ENCODE assay signal across 17 mouse cellular contexts in the genomic region with DNA sequence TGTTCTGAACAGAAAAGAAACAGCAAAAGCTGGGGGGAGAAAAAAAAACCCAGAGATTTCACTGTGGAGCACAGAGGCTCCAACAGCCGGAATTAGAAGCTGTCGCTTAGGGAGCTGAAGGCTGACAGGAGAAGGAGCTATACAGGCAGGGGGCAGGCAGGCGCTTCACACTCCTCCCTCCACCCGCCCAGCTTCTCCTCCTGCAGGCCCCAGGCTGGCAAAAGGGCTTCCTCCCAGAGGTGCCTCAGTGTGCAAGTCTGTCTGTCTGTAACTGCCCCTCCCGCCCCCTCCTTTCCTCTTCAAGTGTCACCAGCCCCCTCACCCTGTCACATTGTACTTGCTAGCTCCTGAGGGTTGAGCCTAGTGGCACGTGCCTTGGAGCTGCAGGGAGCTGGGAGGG. TPM values are rescaled to one million over a fixed set of nuclear protein-coding genes. Genes with fewer than 3 reads are reported as not detected.
DNase-seq lines count a peak whose midpoint lies in the region; ATAC-seq lines count a peak whose summit lies in the region.
"Had no signal": no experiment of that assay in that cellular context is flagged by ENCODE, and none has a peak within 500 bp of the region (broad histone marks: within the 10 kb centered on the region; RNA-seq: fewer than 3 reads in every experiment).

No protein-coding gene starts in this region.

- ATAC-seq in heart, embryonic 14.5 days (ENCODE audit: insufficient number of reproducible peaks, insufficient read depth, low FRiP score, low read depth), result peak; percentile 40; the same call in 1 of the 2 replicates
- no peak for ATAC-seq in midbrain, embryonic 14.5 days (ENCODE audit: low FRiP score, low TSS enrichment)
- no peak for ATAC-seq in midbrain, embryonic 15.5 days (replicated peaks)
- peak; percentile 28 for ATAC-seq in megakaryocyte progenitor cell, adult 5-6 weeks (replicated peaks; ENCODE audit: poor library complexity)
- ATAC-seq: lung, postnatal 0 days had no signal

- H3K4me3 ChIP-seq in heart, embryonic 14.5 days (ENCODE audit: control insufficient read depth in 1 of 2, insufficient read depth in 1 of 2, low read depth in 1 of 2, low read length in 2 of 2), result no peak overlapping the region
- no peak overlapping the region for H3K4me3 ChIP-seq in midbrain, embryonic 14.5 days (replicated peaks; ENCODE audit: low read depth, low read length)
- H3K4me3 ChIP-seq in midbrain, embryonic 15.5 days, result no peak overlapping the region
- H3K4me3 ChIP-seq: kidney, embryonic 15.5 days; midbrain, embryonic 10.5 days; neural tube, embryonic 12.5 days; stomach, embryonic 15.5 days had no signal

- no peak for DNase-seq in heart, adult 9 months (ENCODE audit: low spot score in 2 of 2)
- peak; percentile 34 for DNase-seq in midbrain, embryonic 14.5 days
- peak; percentile 89 for DNase-seq in brain, adult 2 months (ENCODE audit: low read depth, low spot score)
- no peak for DNase-seq in kidney, adult 8-10 months
- DNase-seq: cerebellum, adult 18-20 months; layer of hippocampus, adult 9-11 months had no signal

- H3K9ac ChIP-seq in heart, embryonic 14.5 days (ENCODE audit: low read length), result peak overlapping the region; percentile 14; the same call in 1 of the 2 replicates
- no peak overlapping the region for H3K9ac ChIP-seq in midbrain, embryonic 14.5 days (replicated peaks; ENCODE audit: low read length)
- H3K9ac ChIP-seq in midbrain, embryonic 15.5 days, result no peak overlapping the region
- H3K9ac ChIP-seq: kidney, embryonic 15.5 days; neural tube, embryonic 12.5 days; stomach, embryonic 15.5 days had no signal

- H3K27ac ChIP-seq in heart, embryonic 14.5 days (replicated peaks in 1 of 2; ENCODE audit: control insufficient read depth in 1 of 2, insufficient read depth in 1 of 2, low read depth in 2 of 2, low read length in 2 of 2), result peak overlapping the region; percentile 35 to 51; a peak in 3 of 4 replicates
- H3K27ac ChIP-seq in midbrain, embryonic 14.5 days (replicated peaks; ENCODE audit: low read depth, low read length), result no peak overlapping the region
- H3K27ac ChIP-seq in midbrain, embryonic 15.5 days, result no peak overlapping the region
- H3K27ac ChIP-seq: kidney, embryonic 15.5 days; midbrain, embryonic 10.5 days; neural tube, embryonic 12.5 days; stomach, embryonic 15.5 days had no signal

- peaks cover 45 to 54% of the 10 kb centered on the region in 2 experiments for H3K4me1 ChIP-seq in heart, embryonic 14.5 days (ENCODE audit: control insufficient read depth in 2 of 2, insufficient read depth in 2 of 2, low read length in 2 of 2)
- H3K4me1 ChIP-seq in midbrain, embryonic 14.5 days (ENCODE audit: control insufficient read depth, insufficient read depth, low read length), result peaks cover 28% of the 10 kb centered on the region
- H3K4me1 ChIP-seq in midbrain, embryonic 15.5 days, result peaks cover 38% of the 10 kb centered on the region

- H3K36me3 ChIP-seq in heart, embryonic 14.5 days (ENCODE audit: control insufficient read depth, insufficient read depth, low read length), result no peaks in the 10 kb centered on the region
- no peaks in the 10 kb centered on the region for H3K36me3 ChIP-seq in midbrain, embryonic 14.5 days (ENCODE audit: control insufficient read depth, insufficient read depth, low read length)
- H3K36me3 ChIP-seq in midbrain, embryonic 15.5 days (replicated peaks), result no peaks in the 10 kb centered on the region
- H3K36me3 ChIP-seq: kidney, embryonic 15.5 days; midbrain, embryonic 10.5 days; neural tube, embryonic 12.5 days; stomach, embryonic 15.5 days had no signal

- H3K27me3 ChIP-seq in heart, embryonic 14.5 days (ENCODE audit: control insufficient read depth, insufficient read depth, low read length), result peaks cover 57% of the 10 kb centered on the region
- H3K27me3 ChIP-seq in midbrain, embryonic 14.5 days (ENCODE audit: control insufficient read depth, insufficient read depth, low read length), result peaks cover 98% of the 10 kb centered on the region
- peaks cover 94% of the 10 kb centered on the region for H3K27me3 ChIP-seq in midbrain, embryonic 15.5 days (replicated peaks)

- H3K9me3 ChIP-seq in heart, embryonic 14.5 days (ENCODE audit: control insufficient read depth, low read length), result no peaks in the 10 kb centered on the region
- H3K9me3 ChIP-seq in midbrain, embryonic 14.5 days (ENCODE audit: control insufficient read depth, low read length), result no peaks in the 10 kb centered on the region
- no peaks in the 10 kb centered on the region for H3K9me3 ChIP-seq in midbrain, embryonic 15.5 days
- H3K9me3 ChIP-seq: kidney, embryonic 15.5 days; midbrain, embryonic 10.5 days; neural tube, embryonic 12.5 days; stomach, embryonic 15.5 days had no signal

- H3K4me2 ChIP-seq in heart, embryonic 14.5 days (ENCODE audit: low read length), result no peak overlapping the region
- H3K4me2 ChIP-seq in midbrain, embryonic 14.5 days (ENCODE audit: low read length), result no peak overlapping the region
- no peak overlapping the region for H3K4me2 ChIP-seq in midbrain, embryonic 15.5 days
- H3K4me2 ChIP-seq: kidney, embryonic 15.5 days; neural tube, embryonic 12.5 days; stomach, embryonic 15.5 days had no signal

- 6% methylated on average over 6 of the region's 6 CpGs for WGBS in heart, embryonic 14.5 days
- WGBS in midbrain, embryonic 14.5 days, result 6% methylated on average over 6 of the region's 6 CpGs
- WGBS in midbrain, embryonic 15.5 days, result 8% methylated on average over 6 of the region's 6 CpGs

RNA-seq across cellular contexts. Expression of a gene that starts 2.7 kb away (rescaled TPM):
- 2.1 and 3.0 TPM in 2 replicates for polyA plus RNA-seq in heart, embryonic 14.5 days (2014; fragmentation: Nextera tagmentation; extraction: Ambion mirVana)
- polyA plus RNA-seq in midbrain, embryonic 14.5 days (2014; fragmentation: Nextera tagmentation; extraction: Ambion mirVana), result not detected in 2 replicates
- polyA plus RNA-seq in midbrain, embryonic 15.5 days (2015; fragmentation: Nextera tagmentation; extraction: Ambion mirVana), result not detected in 2 replicates
- 0.61 and 0.89 TPM in 2 replicates for total RNA-seq in megakaryocyte progenitor cell, adult 5-6 weeks (2015)
- 0.33 and 0.84 TPM in 2 replicates for total RNA-seq in megakaryocyte progenitor cell, adult 5-6 weeks (2017)
- polyA plus RNA-seq: embryonic facial prominence, embryonic 11.5 days; forebrain, embryonic 11.5 days; hindbrain, embryonic 11.5 days; midbrain, embryonic 10.5 days; neural tube, embryonic 12.5 days had no signal

RNA-seq across cellular contexts. Expression of a gene that starts 21.8 kb away (rescaled TPM):
- 2.0 and 2.6 TPM in 2 replicates for polyA plus RNA-seq in heart, embryonic 14.5 days (2014; fragmentation: Nextera tagmentation; extraction: Ambion mirVana)
- polyA plus RNA-seq in midbrain, embryonic 14.5 days (2014; fragmentation: Nextera tagmentation; extraction: Ambion mirVana), result 0.40 and 0.74 TPM in 2 replicates
- polyA plus RNA-seq in midbrain, embryonic 15.5 days (2015; fragmentation: Nextera tagmentation; extraction: Ambion mirVana), result 0.43 and 0.71 TPM in 2 replicates
- 71.2 and 80.9 TPM in 2 replicates for total RNA-seq in megakaryocyte progenitor cell, adult 5-6 weeks (2015)
- 61.1 and 70.4 TPM in 2 replicates for total RNA-seq in megakaryocyte progenitor cell, adult 5-6 weeks (2017)

RNA-seq across cellular contexts. Expression of a gene that starts 39.1 kb away (rescaled TPM):
- 64.4 and 68.0 TPM in 2 replicates for polyA plus RNA-seq in heart, embryonic 14.5 days (2014; fragmentation: Nextera tagmentation; extraction: Ambion mirVana)
- 25.2 and 30.8 TPM in 2 replicates for polyA plus RNA-seq in midbrain, embryonic 14.5 days (2014; fragmentation: Nextera tagmentation; extraction: Ambion mirVana)
- 20.5 and 21.6 TPM in 2 replicates for polyA plus RNA-seq in midbrain, embryonic 15.5 days (2015; fragmentation: Nextera tagmentation; extraction: Ambion mirVana)
- 27.9 and 29.6 TPM in 2 replicates for total RNA-seq in megakaryocyte progenitor cell, adult 5-6 weeks (2015)
- total RNA-seq in megakaryocyte progenitor cell, adult 5-6 weeks (2017), result 17.9 and 20.3 TPM in 2 replicates

RNA-seq across cellular contexts. Expression of a gene that starts 43.3 kb away (rescaled TPM):
- 8.3 and 8.6 TPM in 2 replicates for polyA plus RNA-seq in heart, embryonic 14.5 days (2014; fragmentation: Nextera tagmentation; extraction: Ambion mirVana)
- polyA plus RNA-seq in midbrain, embryonic 14.5 days (2014; fragmentation: Nextera tagmentation; extraction: Ambion mirVana), result 32.4 and 38.4 TPM in 2 replicates
- 67.8 and 69.1 TPM in 2 replicates for polyA plus RNA-seq in midbrain, embryonic 15.5 days (2015; fragmentation: Nextera tagmentation; extraction: Ambion mirVana)
- total RNA-seq in megakaryocyte progenitor cell, adult 5-6 weeks (2015), result 0.07 and 0.17 TPM in 2 replicates
- total RNA-seq in megakaryocyte progenitor cell, adult 5-6 weeks (2017), result 0.21 and 0.61 TPM in 2 replicates

RNA-seq across cellular contexts. Expression of a gene that starts 56.0 kb away (rescaled TPM):
- polyA plus RNA-seq in heart, embryonic 14.5 days (2014; fragmentation: Nextera tagmentation; extraction: Ambion mirVana), result 1.7 and 2.2 TPM in 2 replicates
- polyA plus RNA-seq in midbrain, embryonic 14.5 days (2014; fragmentation: Nextera tagmentation; extraction: Ambion mirVana), result 0.59 and 0.73 TPM in 2 replicates
- polyA plus RNA-seq in midbrain, embryonic 15.5 days (2015; fragmentation: Nextera tagmentation; extraction: Ambion mirVana), result 1.3 and 2.1 TPM in 2 replicates
- total RNA-seq in megakaryocyte progenitor cell, adult 5-6 weeks (2015), result 0.07 and 0.25 TPM in 2 replicates
- total RNA-seq in megakaryocyte progenitor cell, adult 5-6 weeks (2017), result 0.42 and 0.47 TPM in 2 replicates

Comparison
In these comparisons a context has a peak if more than half of its experiments do, and no peak if none do; other contexts are left out.
1. ATAC-seq: peak in heart, embryonic 14.5 days (single experiment) and megakaryocyte progenitor cell, adult 5-6 weeks (single experiment); none in midbrain, embryonic 14.5 days (single experiment) and midbrain, embryonic 15.5 days (single experiment).
2. H3K27ac ChIP-seq: peak in heart, embryonic 14.5 days (2 of 2); none in midbrain, embryonic 14.5 days (single experiment) and midbrain, embryonic 15.5 days (single experiment).
3. DNase-seq: peak in midbrain, embryonic 14.5 days (single experiment) and brain, adult 2 months (single experiment); none in heart, adult 9 months (0 of 2) and kidney, adult 8-10 months (0 of 2).